Mouse (Mus musculus) brain, embryonic 14.5 days (tissue): ENCODE measurements at regions not wholly inside any gene's neighbourhood (a gene's known extent, or its start where the extent isn't known, plus 50 kb on each side); places are given as distances from the start of the nearest gene placed in this dataset.

Experiments used
- CTCF ChIP-seq: fragments of 200-500 bp; IDR thresholded peaks from 2 replicates; pipeline ENCODE4 v1.5.1; 2012; ENCODE audit warnings: inconsistent platforms, mild to moderate bottlenecking, moderate library complexity, borderline replicate concordance; ENCODE audit not compliant: insufficient read depth, insufficient read length; ENCODE audit errors: extremely low read depth
- POLR2A ChIP-seq: fragments of 200-500 bp; IDR thresholded peaks from 2 replicates; pipeline ENCODE4 v1.6.1; 2012; ENCODE audit warnings: mild to moderate bottlenecking, inconsistent platforms, borderline replicate concordance; ENCODE audit not compliant: poor library complexity, insufficient read depth, insufficient read length, severe bottlenecking; ENCODE audit errors: extremely low read depth

DNA sequence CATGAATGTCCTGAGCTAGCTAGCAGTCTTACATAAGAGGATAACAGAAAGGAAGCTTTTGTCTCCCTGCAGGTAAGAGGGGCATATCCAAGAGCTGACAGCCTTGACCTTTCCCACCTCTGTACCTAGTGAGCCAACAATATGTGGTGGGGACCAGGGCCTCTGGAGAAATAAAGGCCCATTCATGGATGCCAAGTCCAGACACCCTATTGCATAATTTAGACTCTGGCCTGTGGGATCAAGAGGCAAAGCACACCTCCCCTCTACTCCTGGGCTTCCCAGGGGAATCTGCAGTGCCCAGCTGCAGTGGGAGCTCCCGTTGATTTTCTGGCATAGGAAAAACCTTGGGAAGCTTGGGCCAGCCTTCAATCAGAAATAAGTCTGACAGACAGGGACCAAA lies 251.8 kb upstream of the Igfbp3 start:
- TF ChIP-seq CTCF: no peak
- no peak for TF ChIP-seq POLR2A
